Mouse (Mus musculus) forebrain, embryonic 14.5 days (tissue): Measurements from ENCODE around the gene Ddx58. TPM values are rescaled to one million over a fixed set of nuclear protein-coding genes. Genes with fewer than 3 reads are reported as not detected.

ENCODE experiments used
- ATAC-seq: fragments of 200-750 bp; cut with Nextera tagmentation; 2 replicates; pipeline ENCODE4 v1.8.0; 2017; ENCODE audit warnings: mild to moderate bottlenecking, moderate library complexity
- DNase-seq: peaks from one replicate; pipeline ENCODE4 v3.0.0-alpha.2; 2015; ENCODE audit warnings: low spot score
- H3K27ac ChIP-seq: fragments of 300-500 bp; sonication (generic); 2 replicates; pipeline ENCODE4 v1.5.1; 2014; ENCODE audit warnings: low read depth, mild to moderate bottlenecking, control low read depth, low read length, moderate library complexity
- H3K27me3 ChIP-seq: fragments of 300-500 bp; sonication (generic); replicated peaks from 2 replicates; pipeline ENCODE4 v1.6.1; 2014; ENCODE audit warnings: low read length, control low read depth, mixed read lengths; ENCODE audit not compliant: control insufficient read depth, insufficient read depth
- H3K36me3 ChIP-seq: fragments of 300-500 bp; sonication (generic); 2 replicates; pipeline ENCODE4 v1.6.1; 2014; ENCODE audit warnings: low read length, control low read depth; ENCODE audit not compliant: control insufficient read depth, insufficient read depth
- H3K4me1 ChIP-seq: fragments of 300-500 bp; sonication (generic); 2 replicates; pipeline ENCODE4 v1.6.1; 2014; ENCODE audit warnings: antibody characterized with exemption, low read length, control low read depth; ENCODE audit not compliant: control insufficient read depth, insufficient read depth
- H3K4me2 ChIP-seq: fragments of 300-500 bp; sonication (generic); 2 replicates; pipeline ENCODE4 v1.6.1; 2014; ENCODE audit warnings: mild to moderate bottlenecking, control low read depth, low read length
- H3K4me3 ChIP-seq: fragments of 300-500 bp; sonication (generic); 2 replicates; pipeline ENCODE4 v1.5.1; 2014; ENCODE audit warnings: low read depth, low read length, control low read depth
- H3K9ac ChIP-seq: fragments of 300-500 bp; sonication (generic); 2 replicates; pipeline ENCODE4 v1.6.1; 2014; ENCODE audit warnings: mild to moderate bottlenecking, low read length, control low read depth, moderate library complexity
- H3K9me3 ChIP-seq: fragments of 300-500 bp; sonication (generic); replicated peaks from 2 replicates; pipeline ENCODE4 v1.6.1; 2016; ENCODE audit warnings: low read length, control low read depth, mixed read lengths; ENCODE audit not compliant: control insufficient read depth
- WGBS: fragments of 180-500 bp; shearing (Covaris S2); extraction: QIAGEN DNeasy Blood & Tissue Kit; methylation state at CpG from one replicate; pipeline ENCODE4 v1.1.7; 2014; 5-methylcytosine and 5-hydroxymethylcytosine counted together
- polyA plus RNA-seq: library from polyadenylated mRNA; unstranded; fragments of >200 nt; fragmentation: Nextera tagmentation; extraction: Ambion mirVana; gene quantifications from 2 replicates; pipeline ENCODE4 v1.2.1, GENCODE M21; 2014

Ddx58 gene
- polyA plus RNA-seq, 1 experiment from 2014 or later: 1.9 TPM

DNA sequence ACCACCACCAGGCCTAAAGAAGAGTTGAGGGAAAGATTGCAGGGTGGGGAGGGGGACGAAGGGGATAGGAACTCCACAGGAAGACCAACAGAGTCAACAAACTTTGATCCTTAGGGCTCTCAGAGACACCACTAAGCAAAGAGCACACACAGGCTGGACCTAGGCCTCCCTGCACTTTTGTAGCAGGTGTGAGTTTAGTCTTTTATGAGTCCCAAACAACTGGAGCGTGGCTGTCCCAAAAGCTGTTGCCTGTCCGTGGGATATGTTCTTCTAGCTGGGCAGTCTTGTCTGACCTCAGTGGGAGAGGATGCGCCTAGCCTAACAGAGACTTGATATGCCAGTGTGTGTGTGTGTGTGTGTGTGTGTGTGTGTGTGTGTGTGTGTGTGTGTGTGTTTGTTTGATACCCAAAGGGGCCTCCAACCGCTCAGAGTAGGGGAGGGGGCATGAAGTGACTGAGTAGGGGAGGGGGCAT lies 680 bp upstream of the Ddx58 start:
- H3K9me3 ChIP-seq: no peaks in the 10 kb centered on the region
- H3K4me1 ChIP-seq: peaks cover 3% of the 10 kb centered on the region; the same call in 1 of the 2 replicates
- H3K4me2 ChIP-seq: peak overlapping the region; percentile 82
- DNase-seq: no peak
- no peaks in the 10 kb centered on the region for H3K27me3 ChIP-seq
- peak overlapping the region; percentile 55; the same call in 1 of the 2 replicates for H3K9ac ChIP-seq
- H3K36me3 ChIP-seq: no peaks in the 10 kb centered on the region
- 49% methylated on average over 5 of the region's 5 CpGs for WGBS
- ATAC-seq: 0 out of 2 replicates have a peak, but pooled peaks have one; percentile 37
- H3K4me3 ChIP-seq: peak overlapping the region; percentile 41
- no peak overlapping the region for H3K27ac ChIP-seq

DNA sequence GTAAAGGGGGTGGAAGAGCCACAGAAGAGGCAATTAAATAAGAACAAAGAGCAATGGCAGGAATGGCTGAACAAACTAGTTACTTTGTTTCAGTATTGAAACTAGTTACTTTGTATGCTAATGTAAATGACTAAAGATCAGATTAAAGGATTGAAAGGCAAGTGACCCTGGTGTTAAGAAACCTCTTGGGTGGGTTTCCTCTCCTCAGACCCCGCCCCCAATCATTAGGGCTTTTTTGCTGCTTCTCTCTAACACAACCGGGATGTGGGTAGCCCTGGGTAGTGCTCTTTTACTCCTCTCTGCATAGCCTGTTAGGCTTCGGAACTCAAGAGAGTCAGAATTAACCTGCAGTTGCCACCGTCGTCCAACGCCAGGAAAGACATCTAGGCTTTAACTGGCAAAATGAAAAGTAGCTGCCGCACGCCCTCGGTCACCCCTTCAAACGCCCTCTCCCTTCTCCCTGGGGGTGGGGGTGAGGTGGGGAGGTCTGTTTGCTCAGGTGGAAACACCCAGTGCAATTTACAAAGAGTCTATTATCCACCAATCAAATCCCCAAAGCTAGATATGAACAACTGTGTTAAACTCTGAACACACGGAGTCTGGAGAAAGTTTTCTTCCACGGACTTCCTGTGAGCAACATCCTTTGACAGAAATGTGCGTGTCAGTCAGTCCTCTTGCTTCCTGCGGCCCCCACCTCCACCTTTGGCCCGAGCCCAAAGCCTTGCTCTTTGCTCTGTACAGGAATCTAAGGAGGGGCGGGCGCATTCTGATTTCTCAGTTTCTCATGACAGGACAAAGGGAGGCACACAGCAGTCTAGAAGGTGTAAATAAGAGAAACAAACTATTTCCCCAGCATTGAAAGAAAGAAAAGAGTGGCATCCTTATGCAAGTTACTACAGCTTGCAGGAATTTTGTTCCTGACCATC lies 882 bp downstream of the Ddx58 start:
- peak overlapping the region; percentile 41 for H3K4me3 ChIP-seq
- H3K4me2 ChIP-seq: peak overlapping the region; percentile 82
- H3K27me3 ChIP-seq: no peaks in the 10 kb centered on the region
- peak overlapping the region; percentile 55; the same call in 1 of the 2 replicates for H3K9ac ChIP-seq
- H3K27ac ChIP-seq: no peak overlapping the region
- H3K36me3 ChIP-seq: no peaks in the 10 kb centered on the region
- H3K4me1 ChIP-seq: peaks cover 3% of the 10 kb centered on the region; the same call in 1 of the 2 replicates
- DNase-seq (peak; percentile 25), ATAC-seq (peak; percentile 61; the same call in 1 of the 2 replicates)
- no peaks in the 10 kb centered on the region for H3K9me3 ChIP-seq
- WGBS: under 1% methylated on average over 17 of the region's 17 CpGs

DNA sequence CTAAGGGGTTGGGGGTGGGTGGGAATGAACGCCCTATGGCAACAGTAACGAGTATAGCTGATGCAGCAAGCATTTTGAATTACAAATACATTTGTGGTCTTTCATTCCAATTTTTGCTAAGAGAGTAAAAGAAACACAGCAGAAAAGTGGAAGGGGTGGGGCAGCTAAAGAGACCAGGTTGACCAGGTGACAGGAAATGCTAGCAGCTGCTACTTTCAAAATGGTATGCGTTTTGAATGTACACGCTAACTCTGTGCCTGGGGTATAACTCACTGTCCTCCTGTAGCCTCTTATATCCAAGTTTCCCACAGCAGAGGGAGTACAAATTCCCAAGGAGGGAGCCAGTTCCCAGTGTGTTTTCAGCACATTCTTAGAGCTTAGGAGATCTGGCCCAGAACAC lies 2.8 kb downstream of the Ddx58 start:
- Histone ChIP-seq H3K27ac (no peak overlapping the region), H3K9me3 (no peaks in the 10 kb centered on the region), H3K36me3 (no peaks in the 10 kb centered on the region), H3K4me2 (no peak overlapping the region), H3K27me3 (no peaks in the 10 kb centered on the region), H3K4me3 (no peak overlapping the region), H3K4me1 (peaks cover 3% of the 10 kb centered on the region; the same call in 1 of the 2 replicates), H3K9ac (no peak overlapping the region)
- DNase-seq: no peak
- ATAC-seq: no peak
- WGBS: 85% methylated on average over 4 of the region's 4 CpGs

DNA sequence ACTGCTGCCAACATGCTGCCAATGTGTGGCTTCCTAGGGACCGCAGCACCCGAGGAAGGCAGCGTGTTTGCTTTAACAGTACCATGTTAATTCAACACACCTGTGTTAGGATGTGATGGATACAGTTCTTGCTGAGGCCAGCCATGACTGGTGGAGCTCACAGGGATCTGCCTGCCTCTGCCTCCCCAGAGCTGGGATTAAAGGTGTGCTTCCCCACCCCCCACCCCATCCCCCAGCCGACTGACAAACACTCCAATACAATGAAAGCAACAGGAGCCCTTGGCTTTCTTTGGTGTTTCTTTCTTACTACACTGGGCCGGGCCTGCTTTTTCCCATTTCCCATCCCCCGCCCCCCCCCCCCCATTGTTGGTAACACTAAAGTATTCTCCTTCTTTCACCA lies 5.4 kb downstream of the Ddx58 start:
- Histone ChIP-seq H3K9me3 (no peaks in the 10 kb centered on the region), H3K9ac (no peak overlapping the region), H3K4me3 (no peak overlapping the region), H3K27me3 (no peaks in the 10 kb centered on the region), H3K4me1 (no peaks in the 10 kb centered on the region; the same call in 1 of the 2 replicates), H3K36me3 (no peaks in the 10 kb centered on the region), H3K27ac (no peak overlapping the region), H3K4me2 (no peak overlapping the region)
- WGBS: 70% methylated on average over 5 of the region's 6 CpGs
- ATAC-seq: no peak
- DNase-seq: no peak

DNA sequence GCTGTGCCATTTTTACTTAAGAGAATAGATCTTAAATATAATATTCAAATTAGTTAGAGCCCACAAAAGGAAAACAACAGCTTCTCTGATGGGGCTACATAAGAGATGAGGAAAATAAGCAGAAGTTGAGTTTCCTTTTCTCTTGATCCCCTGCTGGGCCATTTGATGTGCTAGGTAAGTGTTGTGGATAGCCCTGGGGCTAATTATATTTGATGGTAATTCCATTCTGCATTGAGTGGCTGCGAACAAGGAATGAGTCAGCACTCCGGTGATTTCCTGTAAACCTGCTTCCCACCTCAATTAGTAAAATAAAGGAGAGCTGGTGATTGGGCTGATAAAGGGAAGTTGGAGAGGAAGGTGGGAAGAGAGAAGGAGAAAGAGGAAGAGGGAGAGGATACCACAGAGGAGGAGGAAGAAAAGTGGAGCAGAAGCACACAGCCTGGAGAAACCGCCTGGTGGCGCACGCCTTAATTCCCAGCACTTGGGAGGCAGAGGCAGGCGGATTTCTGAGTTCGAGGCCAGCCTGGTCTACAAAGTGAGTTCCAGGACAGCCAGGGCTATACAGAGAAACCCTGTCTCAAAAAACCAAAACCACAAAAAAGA lies 6.5 kb downstream of the Ddx58 start:
- no peaks in the 10 kb centered on the region for H3K27me3 ChIP-seq
- 92% methylated on average over 7 of the region's 7 CpGs for WGBS
- no peak overlapping the region for H3K9ac ChIP-seq
- DNase-seq: no peak
- H3K9me3 ChIP-seq: no peaks in the 10 kb centered on the region
- no peak overlapping the region for H3K4me3 ChIP-seq
- H3K36me3 ChIP-seq: no peaks in the 10 kb centered on the region
- no peak for ATAC-seq
- no peak overlapping the region for H3K27ac ChIP-seq
- no peaks in the 10 kb centered on the region for H3K4me1 ChIP-seq
- H3K4me2 ChIP-seq: no peak overlapping the region

DNA sequence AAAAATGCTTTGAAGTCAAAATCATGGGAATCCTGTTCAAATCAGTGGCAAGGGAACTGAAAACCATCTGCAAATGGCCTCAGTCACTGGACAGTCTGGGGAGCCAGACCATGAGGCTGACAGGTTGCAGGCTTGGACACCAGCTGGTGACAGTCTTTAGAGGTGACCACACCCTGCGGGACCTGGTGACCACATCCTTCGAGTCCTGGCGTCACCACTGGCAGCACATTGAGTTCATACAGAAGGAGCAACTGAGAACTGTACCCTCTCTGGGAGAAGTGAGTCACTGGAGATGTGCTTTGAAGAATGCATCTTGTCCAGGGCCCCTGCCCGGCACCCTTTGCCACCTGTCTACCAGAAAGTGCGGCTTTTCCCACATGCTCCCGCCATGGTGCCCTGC lies 9.9 kb downstream of the Ddx58 start:
- Histone ChIP-seq H3K4me3 (no peak overlapping the region), H3K36me3 (no peaks in the 10 kb centered on the region), H3K9me3 (no peaks in the 10 kb centered on the region), H3K4me1 (no peaks in the 10 kb centered on the region), H3K4me2 (no peak overlapping the region), H3K27me3 (no peaks in the 10 kb centered on the region), H3K9ac (no peak overlapping the region), H3K27ac (no peak overlapping the region)
- 95% methylated on average over 6 of the region's 6 CpGs for WGBS
- ATAC-seq: no peak
- no peak for DNase-seq

DNA sequence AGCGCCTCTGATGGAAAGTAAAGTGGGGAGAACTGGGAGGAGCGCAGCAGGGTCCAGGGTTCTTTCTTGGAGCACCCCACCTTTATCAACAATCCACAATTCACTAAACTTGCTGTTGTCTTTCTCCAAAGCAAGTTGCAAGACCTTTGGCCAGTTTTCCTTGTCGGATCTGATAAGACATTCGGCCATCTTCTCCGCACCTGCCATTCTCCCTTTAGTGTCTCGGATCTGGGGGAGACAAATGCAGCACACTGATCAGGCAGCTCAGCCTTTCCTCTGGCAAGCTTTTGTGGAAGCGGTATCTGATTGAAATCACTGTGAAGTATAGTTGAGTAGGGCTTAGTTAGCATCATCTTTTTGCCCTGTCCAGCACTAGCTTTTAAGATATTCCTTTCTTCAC lies 11.7 kb downstream of the Ddx58 start:
- WGBS: 95% methylated on average over 7 of the region's 7 CpGs

DNA sequence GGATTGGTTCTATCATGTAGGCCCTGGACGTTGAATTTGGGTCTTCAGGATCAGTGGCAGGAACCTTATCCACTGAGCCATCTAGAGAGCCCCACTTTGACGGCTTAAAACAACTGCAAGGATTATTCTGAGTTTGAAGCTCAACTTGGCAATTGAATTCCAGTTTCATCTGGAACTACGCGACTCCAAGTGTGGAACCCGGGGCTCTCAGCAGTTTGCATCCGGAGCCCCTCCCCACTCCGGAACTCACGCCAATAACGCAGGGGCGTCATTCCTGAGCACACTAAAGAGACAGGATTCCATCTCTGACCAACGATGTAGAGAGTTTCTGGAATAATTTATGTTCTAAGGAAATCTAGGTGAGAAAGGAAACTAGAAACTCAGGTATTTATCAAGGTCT lies 12.5 kb downstream of the Ddx58 start:
- Histone ChIP-seq H3K27me3 (no peaks in the 10 kb centered on the region), H3K9me3 (no peaks in the 10 kb centered on the region), H3K4me2 (no peak overlapping the region), H3K4me1 (no peaks in the 10 kb centered on the region), H3K27ac (no peak overlapping the region), H3K36me3 (no peaks in the 10 kb centered on the region), H3K9ac (no peak overlapping the region), H3K4me3 (no peak overlapping the region)
- ATAC-seq: no peak
- WGBS: 92% methylated on average over 11 of the region's 11 CpGs
- DNase-seq: no peak

More for the DNA sequence above, 11.7 kb downstream of the Ddx58 start:
- Histone ChIP-seq H3K4me1 (no peaks in the 10 kb centered on the region), H3K27ac (no peak overlapping the region), H3K4me3 (no peak overlapping the region), H3K9me3 (no peaks in the 10 kb centered on the region), H3K27me3 (no peaks in the 10 kb centered on the region), H3K36me3 (no peaks in the 10 kb centered on the region), H3K9ac (no peak overlapping the region), H3K4me2 (no peak overlapping the region)
- ATAC-seq (no peak), DNase-seq (no peak)

DNA sequence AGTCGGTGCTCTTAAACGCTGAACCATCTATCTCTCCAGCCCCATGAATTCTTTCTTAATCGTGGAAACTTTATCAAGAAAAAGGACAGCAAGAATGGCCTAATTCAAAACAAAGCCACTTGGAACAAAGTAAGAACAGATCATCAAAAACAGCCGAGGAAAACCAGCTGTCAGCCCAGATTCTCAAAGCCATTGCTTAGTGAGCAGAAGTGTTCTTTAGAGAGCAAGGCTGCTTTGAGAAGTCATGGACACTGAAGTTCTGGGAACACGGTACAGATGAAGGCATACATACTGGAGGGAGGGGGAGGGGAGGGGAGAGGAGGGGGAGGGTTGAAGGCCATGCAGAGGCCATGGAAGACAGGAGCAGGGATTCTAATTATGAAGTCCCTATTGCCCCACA lies 13.5 kb downstream of the Ddx58 start:
- 72% methylated on average over 5 of the region's 5 CpGs for WGBS
- DNase-seq: no peak
- no peak overlapping the region for H3K4me2 ChIP-seq
- H3K27ac ChIP-seq: no peak overlapping the region
- no peak for ATAC-seq
- H3K9ac ChIP-seq: no peak overlapping the region
- no peaks in the 10 kb centered on the region for H3K4me1 ChIP-seq
- H3K4me3 ChIP-seq: no peak overlapping the region
- no peaks in the 10 kb centered on the region for H3K36me3 ChIP-seq
- no peaks in the 10 kb centered on the region for H3K9me3 ChIP-seq
- H3K27me3 ChIP-seq: no peaks in the 10 kb centered on the region
